Mouse (Mus musculus) MEL (cell line): ENCODE results near the gene Mgl2. TPM values are rescaled to one million over a fixed set of nuclear protein-coding genes. Genes with fewer than 3 reads are reported as not detected.

Source experiments
- DNase-seq: peaks from one replicate; pipeline ENCODE4 v3.0.0; 2011; ENCODE audit warnings: low read depth, low spot score
- H3K27ac ChIP-seq: 2 replicates; pipeline ENCODE4 v1.5.1; 2012; ENCODE audit warnings: low read depth, mild to moderate bottlenecking, control low read depth, low read length, moderate library complexity; ENCODE audit not compliant: control insufficient read depth
- H3K27me3 ChIP-seq, 2 experiments: fragments of 150-350 bp in 1 of 2; sonication (generic) in 1 of 2; 2 replicates each; pipeline ENCODE4 v1.6.1; 2012; ENCODE audit warnings: low read length in 2 of 2, mild to moderate bottlenecking in 2 of 2, improper control_type of control experiment in 1 of 2, moderate library complexity in 1 of 2; ENCODE audit not compliant: insufficient read depth in 2 of 2, control insufficient read depth in 1 of 2
- H3K36me3 ChIP-seq, 2 experiments: 2 replicates each; pipeline ENCODE4 v1.6.1; 2012 to 2014; ENCODE audit warnings: low read length in 2 of 2, improper control_type of control experiment in 1 of 2, inconsistent platforms in 1 of 2, mild to moderate bottlenecking in 1 of 2; ENCODE audit not compliant: insufficient read depth in 2 of 2, control insufficient read depth in 1 of 2
- H3K4me1 ChIP-seq, 2 experiments: fragments of 150-350 bp in 1 of 2; sonication (generic) in 1 of 2; 2 replicates each; pipeline ENCODE4 v1.6.1; 2012; ENCODE audit warnings: low read length in 2 of 2, improper control_type of control experiment in 1 of 2, mild to moderate bottlenecking in 1 of 2; ENCODE audit not compliant: insufficient read depth in 2 of 2, control insufficient read depth in 1 of 2
- H3K4me3 ChIP-seq, 2 experiments: fragments of 150-350 bp in 1 of 2; sonication (generic) in 1 of 2; 2 replicates each; pipeline ENCODE4 v1.5.1; 2012; ENCODE audit warnings: low read depth in 2 of 2, low read length in 2 of 2, mild to moderate bottlenecking in 2 of 2, moderate library complexity in 2 of 2, control low read depth in 1 of 2, improper control_type of control experiment in 1 of 2; ENCODE audit not compliant: control insufficient read depth in 1 of 2, insufficient read depth in 1 of 2
- H3K79me2 ChIP-seq: 2 replicates; pipeline ENCODE4 v1.6.1; 2012; ENCODE audit warnings: mild to moderate bottlenecking, low read length, moderate library complexity; ENCODE audit not compliant: control insufficient read depth, poor library complexity, insufficient read depth
- H3K9ac ChIP-seq: 2 replicates; pipeline ENCODE4 v1.6.1; 2012; ENCODE audit warnings: low read depth, mild to moderate bottlenecking, control low read depth, low read length, moderate library complexity; ENCODE audit not compliant: control insufficient read depth, poor library complexity, severe bottlenecking
- H3K9me3 ChIP-seq: fragments of 150-350 bp; sonication (generic); replicated peaks from 2 replicates; pipeline ENCODE4 v1.6.1; 2012; ENCODE audit warnings: mild to moderate bottlenecking, low read length, improper control_type of control experiment, moderate library complexity; ENCODE audit not compliant: insufficient read depth
- BHLHE40 ChIP-seq: IDR thresholded peaks from 2 replicates; pipeline ENCODE4 v1.6.1; 2012; ENCODE audit warnings: low read depth, mild to moderate bottlenecking, inconsistent platforms, low read length, improper control_type of control experiment, borderline replicate concordance
- CHD1 ChIP-seq: IDR thresholded peaks from 2 replicates; pipeline ENCODE4 v1.6.1; 2012; ENCODE audit warnings: low read depth, mild to moderate bottlenecking, inconsistent platforms, low read length, improper control_type of control experiment
- CTCF ChIP-seq, 3 experiments: IDR thresholded peaks in 2 of 3; conservative IDR thresholded peaks in 1 of 3; 2 replicates each; pipeline ENCODE4 v1.5.1; 2011 to 2012; ENCODE audit warnings: low read length in 3 of 3, low read depth in 2 of 3, mild to moderate bottlenecking in 2 of 3, improper control_type of control experiment in 1 of 3, inconsistent platforms in 1 of 3, mixed read lengths in 1 of 3, moderate library complexity in 1 of 3; ENCODE audit not compliant: control insufficient read depth in 1 of 3, insufficient read depth in 1 of 3, poor library complexity in 1 of 3, severe bottlenecking in 1 of 3
- E2F4 ChIP-seq: IDR thresholded peaks from 2 replicates; pipeline ENCODE4 v1.6.1; 2011; ENCODE audit warnings: low read depth, low read length, improper control_type of control experiment, borderline replicate concordance
- ELF1 ChIP-seq: IDR thresholded peaks from 2 replicates; pipeline ENCODE4 v1.6.1; 2014; ENCODE audit warnings: low read depth, mild to moderate bottlenecking, inconsistent platforms, low read length, improper control_type of control experiment, moderate library complexity
- EP300 ChIP-seq, 2 experiments: IDR thresholded peaks; 2 replicates each; pipeline ENCODE4 v1.6.1; 2011; ENCODE audit warnings: improper control_type of control experiment in 2 of 2, low read length in 2 of 2, low read depth in 1 of 2, mild to moderate bottlenecking in 1 of 2
- ETS1 ChIP-seq: IDR thresholded peaks from 2 replicates; pipeline ENCODE4 v1.6.1; 2012; ENCODE audit warnings: low read depth, mild to moderate bottlenecking, inconsistent platforms, low read length, improper control_type of control experiment, moderate library complexity
- GABPA ChIP-seq: IDR thresholded peaks from 2 replicates; pipeline ENCODE4 v1.6.1; 2012; ENCODE audit warnings: low read depth, mild to moderate bottlenecking, inconsistent platforms, low read length, improper control_type of control experiment, moderate library complexity
- GATA1 ChIP-seq: IDR thresholded peaks from 2 replicates; pipeline ENCODE4 v1.6.1; 2011; ENCODE audit warnings: low read depth, low read length, improper control_type of control experiment
- HCFC1 ChIP-seq: IDR thresholded peaks from 2 replicates; pipeline ENCODE4 v1.6.1; 2012; ENCODE audit warnings: low read depth, mild to moderate bottlenecking, inconsistent platforms, low read length, improper control_type of control experiment, moderate library complexity
- JUND ChIP-seq: IDR thresholded peaks from 2 replicates; pipeline ENCODE4 v1.6.1; 2011; ENCODE audit warnings: low read depth, mild to moderate bottlenecking, improper control_type of control experiment, low read length
- KAT2A ChIP-seq: conservative IDR thresholded peaks from 2 replicates; pipeline ENCODE4 v1.6.1; 2012; ENCODE audit warnings: low read depth, low read length, improper control_type of control experiment, inconsistent platforms
- MAFK ChIP-seq: IDR thresholded peaks from 2 replicates; pipeline ENCODE4 v1.6.1; 2011; ENCODE audit warnings: low read depth, mild to moderate bottlenecking, low read length, improper control_type of control experiment, borderline replicate concordance
- MAX ChIP-seq: IDR thresholded peaks from 2 replicates; pipeline ENCODE4 v1.6.1; 2011; ENCODE audit warnings: low read length, improper control_type of control experiment
- MAZ ChIP-seq: IDR thresholded peaks from 2 replicates; pipeline ENCODE4 v1.6.1; 2012; ENCODE audit warnings: low read depth, mild to moderate bottlenecking, inconsistent platforms, low read length, improper control_type of control experiment
- MEF2A ChIP-seq: IDR thresholded peaks from 2 replicates; pipeline ENCODE4 v1.6.1; 2014; ENCODE audit warnings: low read depth, mild to moderate bottlenecking, inconsistent platforms, low read length, improper control_type of control experiment; ENCODE audit not compliant: poor library complexity, insufficient replicate concordance, severe bottlenecking; ENCODE audit errors: extremely low read depth
- MXI1 ChIP-seq: IDR thresholded peaks from 2 replicates; pipeline ENCODE4 v1.6.1; 2011; ENCODE audit warnings: mild to moderate bottlenecking, low read depth, low read length, improper control_type of control experiment
- MYB ChIP-seq: IDR thresholded peaks from 2 replicates; pipeline ENCODE4 v1.6.1; 2011; ENCODE audit warnings: mild to moderate bottlenecking, low read depth, low read length, improper control_type of control experiment
- MYC ChIP-seq: IDR thresholded peaks from 2 replicates; pipeline ENCODE4 v1.6.1; 2011; ENCODE audit warnings: low read depth, mild to moderate bottlenecking, low read length, improper control_type of control experiment, moderate library complexity
- NELFE ChIP-seq: IDR thresholded peaks from 2 replicates; pipeline ENCODE4 v1.6.1; 2011; ENCODE audit warnings: low read depth, low read length, improper control_type of control experiment
- NRF1 ChIP-seq: IDR thresholded peaks from 2 replicates; pipeline ENCODE4 v1.6.1; 2014; ENCODE audit warnings: low read depth, mild to moderate bottlenecking, inconsistent platforms, low read length, improper control_type of control experiment, moderate library complexity; ENCODE audit not compliant: poor library complexity, insufficient read depth, severe bottlenecking
- POLR2A ChIP-seq, 2 experiments: IDR thresholded peaks; 2 replicates each; pipeline ENCODE4 v1.6.1; 2011 to 2012; ENCODE audit warnings: low read length in 2 of 2, mild to moderate bottlenecking in 2 of 2, control low read depth in 1 of 2, improper control_type of control experiment in 1 of 2, low read depth in 1 of 2, moderate library complexity in 1 of 2; ENCODE audit not compliant: control insufficient read depth in 1 of 2, insufficient read depth in 1 of 2, poor library complexity in 1 of 2
- POLR2AphosphoS2 ChIP-seq: IDR thresholded peaks from 2 replicates; pipeline ENCODE4 v1.6.1; 2011; ENCODE audit warnings: low read length, improper control_type of control experiment
- POLR2AphosphoS5 ChIP-seq: IDR thresholded peaks from 2 replicates; pipeline ENCODE4 v1.6.1; 2012; ENCODE audit warnings: low read depth, borderline replicate concordance, mild to moderate bottlenecking, inconsistent platforms, low read length, moderate library complexity, mixed read lengths
- RAD21 ChIP-seq: IDR thresholded peaks from 2 replicates; pipeline ENCODE4 v1.6.1; 2011; ENCODE audit warnings: mild to moderate bottlenecking, low read depth, low read length, improper control_type of control experiment
- RCOR1 ChIP-seq: IDR thresholded peaks from 2 replicates; pipeline ENCODE4 v1.6.1; 2012; ENCODE audit warnings: low read depth, mild to moderate bottlenecking, inconsistent platforms, low read length, improper control_type of control experiment
- SIN3A ChIP-seq: IDR thresholded peaks from 2 replicates; pipeline ENCODE4 v1.6.1; 2012; ENCODE audit warnings: low read length, improper control_type of control experiment, inconsistent platforms
- SMC3 ChIP-seq: IDR thresholded peaks from 2 replicates; pipeline ENCODE4 v1.6.1; 2011; ENCODE audit warnings: low read depth, low read length, improper control_type of control experiment
- TAL1 ChIP-seq: IDR thresholded peaks from 2 replicates; pipeline ENCODE4 v1.6.1; 2012; ENCODE audit warnings: mild to moderate bottlenecking, inconsistent platforms, low read length, moderate library complexity, mixed read lengths
- TBP ChIP-seq: IDR thresholded peaks from 2 replicates; pipeline ENCODE4 v1.8.0; 2011; ENCODE audit warnings: low read depth, low read length, improper control_type of control experiment
- TCF12 ChIP-seq: IDR thresholded peaks from 2 replicates; pipeline ENCODE4 v1.6.1; 2014; ENCODE audit warnings: low read depth, mild to moderate bottlenecking, inconsistent platforms, low read length, improper control_type of control experiment, moderate library complexity
- UBTF ChIP-seq: IDR thresholded peaks from 2 replicates; pipeline ENCODE4 v1.6.1; 2012; ENCODE audit warnings: low read depth, mild to moderate bottlenecking, inconsistent platforms, low read length, improper control_type of control experiment, moderate library complexity, borderline replicate concordance; ENCODE audit not compliant: insufficient read depth
- USF1 ChIP-seq: IDR thresholded peaks from 2 replicates; pipeline ENCODE4 v1.6.1; 2014; ENCODE audit warnings: low read depth, mild to moderate bottlenecking, inconsistent platforms, low read length, improper control_type of control experiment, moderate library complexity
- USF2 ChIP-seq, 2 experiments: IDR thresholded peaks; 2 replicates each; pipeline ENCODE4 v1.6.1; 2011 to 2012; ENCODE audit warnings: improper control_type of control experiment in 2 of 2, low read length in 2 of 2, borderline replicate concordance in 1 of 2, inconsistent platforms in 1 of 2, low read depth in 1 of 2, mild to moderate bottlenecking in 1 of 2; ENCODE audit not compliant: insufficient read depth in 1 of 2
- ZC3H11A ChIP-seq: IDR thresholded peaks from 2 replicates; pipeline ENCODE4 v1.6.1; 2012; ENCODE audit warnings: low read depth, mild to moderate bottlenecking, inconsistent platforms, low read length, improper control_type of control experiment
- ZKSCAN1 ChIP-seq: IDR thresholded peaks from 2 replicates; pipeline ENCODE4 v1.6.1; 2012; ENCODE audit warnings: low read depth, mild to moderate bottlenecking, inconsistent platforms, low read length, improper control_type of control experiment, moderate library complexity
- ZMIZ1 ChIP-seq: IDR thresholded peaks from 2 replicates; pipeline ENCODE4 v1.6.1; 2012; ENCODE audit warnings: low read depth, mild to moderate bottlenecking, inconsistent platforms, low read length, improper control_type of control experiment, moderate library complexity
- ZNF384 ChIP-seq: IDR thresholded peaks from 2 replicates; pipeline ENCODE4 v1.6.1; 2012; ENCODE audit warnings: low read depth, mild to moderate bottlenecking, inconsistent platforms, low read length, improper control_type of control experiment
- polyA plus RNA-seq, 2 experiments: library from polyadenylated mRNA; stranded (reverse) in 1 of 2; unstranded in 1 of 2; fragments of >175 nt in 1 of 2; fragments of >200 nt in 1 of 2; gene quantifications; 2 replicates each; pipeline versions ENCODE4 v1.2.1 to v1.2.4; 2012; ENCODE audit warnings: low replicate concordance in 2 of 2, low read depth in 1 of 2; ENCODE audit not compliant: insufficient read length in 2 of 2, insufficient read depth in 1 of 2, missing spikeins in 1 of 2
- total RNA-seq: library from RNA; depleted of rRNA; stranded (reverse); fragments of 300-350 nt; gene quantifications from 2 replicates; pipeline ENCODE4 v1.2.3, GENCODE M21; 2012

The Mgl2 gene
- total and polyA plus RNA-seq, 3 experiments, result 0.06 to 0.12 TPM; not detected in 1

GRCm38 (mm10) chr11:70151072-70151471, 20.9 kb downstream of the Mgl2 start:
- H3K9me3 ChIP-seq, result no peaks in the 10 kb centered on the region
- H3K27me3 ChIP-seq, result peaks cover 0 to 3% of the 10 kb centered on the region in 2 experiments; a peak in 2 of 4 replicates
- H3K4me3 ChIP-seq, result no peak overlapping the region
- H3K27ac ChIP-seq, result no peak overlapping the region
- no peaks in the 10 kb centered on the region for H3K79me2 ChIP-seq
- H3K36me3 ChIP-seq, result peaks cover 0 to 4% of the 10 kb centered on the region in 2 experiments; a peak in 1 of 4 replicates
- no peak overlapping the region for H3K9ac ChIP-seq
- peak; percentile 88 for DNase-seq
- 0 out of 4 replicates have a peak, but pooled peaks cover 0 to 5% of the 10 kb centered on the region in 2 experiments for H3K4me1 ChIP-seq
- TF ChIP-seq RAD21 (peak; percentile 73), SMC3 (peak; percentile 83), GATA1 (peak; percentile 52), POLR2A (IDR thresholded peaks at IDR 0.05; ENCODE audit: control insufficient read depth in 1 of 2, insufficient read depth in 1 of 2, low read depth in 1 of 2, low read length in 2 of 2, poor library complexity in 1 of 2) (no peak), SIN3A (no peak), NELFE (no peak), MEF2A (no peak), POLR2AphosphoS5 (no peak), E2F4 (no peak), GABPA (no peak), ZC3H11A (peak; percentile 45; the same call in 1 of the 2 replicates), EP300 (IDR thresholded peaks at IDR 0.05; ENCODE audit: low read depth in 1 of 2, low read length in 2 of 2) (no peak), ETS1 (no peak), UBTF (no peak), RCOR1 (no peak), NRF1 (no peak), HCFC1 (no peak), ZNF384 (peak; percentile 74), USF2 (IDR thresholded peaks at IDR 0.05; ENCODE audit: borderline replicate concordance in 1 of 2, insufficient read depth in 1 of 2, low read depth in 1 of 2, low read length in 2 of 2) (no peak), TCF12 (no peak), ELF1 (no peak), MAZ (no peak), MYB (no peak), JUND (peak; percentile 90), POLR2AphosphoS2 (no peak), MYC (0 out of 2 replicates have a peak, but pooled peaks have one; percentile 23), ZMIZ1 (no peak), ZKSCAN1 (no peak), MAFK (no peak), TBP (no peak), CHD1 (no peak), USF1 (no peak), TAL1 (no peak), KAT2A (no peak), CTCF (IDR thresholded peaks at IDR 0.05 in 2 of 3, conservative IDR thresholded peaks at IDR 0.05 in 1 of 3; ENCODE audit: control insufficient read depth in 1 of 3, insufficient read depth in 1 of 3, low read depth in 2 of 3, low read length in 3 of 3, poor library complexity in 1 of 3, severe bottlenecking in 1 of 3) (peak; percentile 52 to 79 (median 55)), MXI1 (no peak), BHLHE40 (no peak), MAX (no peak)
